ENCODE assay signal across 17 mouse cellular contexts in genomic region chr12:108918753-108919152, GRCm38 (mm10). TPM values are rescaled to one million over a fixed set of nuclear protein-coding genes. Genes with fewer than 3 reads are reported as not detected.
DNase-seq lines count a peak whose midpoint lies in the region; ATAC-seq and TF ChIP-seq lines count a peak whose summit lies in the region.
"Had no signal": no experiment of that assay in that cellular context is flagged by ENCODE, and none has a peak within 500 bp of the region (broad histone marks: within the 10 kb centered on the region; RNA-seq: fewer than 3 reads in every experiment).

No protein-coding gene starts in this region.

- no peak for DNase-seq in kidney, adult 2 months
- no peak for DNase-seq in kidney, postnatal 14 days
- DNase-seq in limb, embryonic 10.5 days (ENCODE audit: low spot score) = no peak
- DNase-seq in liver = no peak
- DNase-seq in left cerebral cortex, postnatal 10 days (ENCODE audit: extremely low spot score in 1 of 2, low spot score in 2 of 2) = no peak
- DNase-seq: adrenal gland, postnatal 10 days; cerebellum, adult 18-20 months; cerebellum, adult 9-11 months; gastrocnemius, postnatal 10 days; kidney, adult 11 months had no signal

- no peak overlapping the region for H3K9ac ChIP-seq in forebrain, embryonic 13.5 days
- H3K9ac ChIP-seq in forebrain, embryonic 15.5 days (replicated peaks) = no peak overlapping the region
- H3K9ac ChIP-seq: embryonic facial prominence, embryonic 13.5 days; heart, embryonic 12.5 days; hindbrain, embryonic 15.5 days had no signal

- H3K9me3 ChIP-seq in forebrain, embryonic 13.5 days (replicated peaks) = no peaks in the 10 kb centered on the region
- no peaks in the 10 kb centered on the region for H3K9me3 ChIP-seq in forebrain, embryonic 15.5 days
- H3K9me3 ChIP-seq in limb, embryonic 10.5 days (replicated peaks) = no peaks in the 10 kb centered on the region
- H3K9me3 ChIP-seq: embryonic facial prominence, embryonic 13.5 days; hindbrain, embryonic 15.5 days had no signal

- TF ChIP-seq POLR2A in kidney, adult 2 months (IDR thresholded peaks at IDR 0.05; ENCODE audit: low read depth, low read length) = no peak

- H3K36me3 ChIP-seq in forebrain, embryonic 13.5 days (ENCODE audit: poor library complexity, severe bottlenecking) = no peaks in the 10 kb centered on the region
- no peaks in the 10 kb centered on the region for H3K36me3 ChIP-seq in forebrain, embryonic 15.5 days
- no peaks in the 10 kb centered on the region for H3K36me3 ChIP-seq in kidney, adult 2 months (ENCODE audit: control insufficient read depth, insufficient read depth, low read length)
- H3K36me3 ChIP-seq in limb, embryonic 10.5 days = peaks cover 9% of the 10 kb centered on the region
- H3K36me3 ChIP-seq: hindbrain, embryonic 15.5 days had no signal

- peak overlapping the region; percentile 37; the same call in 1 of the 2 replicates for H3K27ac ChIP-seq in forebrain, embryonic 13.5 days
- no peak overlapping the region for H3K27ac ChIP-seq in forebrain, embryonic 15.5 days (replicated peaks)
- H3K27ac ChIP-seq in kidney, adult 2 months (ENCODE audit: insufficient read depth, low read depth, low read length) = peak overlapping the region; percentile 48; the same call in 1 of the 2 replicates
- peak overlapping the region; percentile 63; the same call in 1 of the 2 replicates for H3K27ac ChIP-seq in limb, embryonic 10.5 days
- H3K27ac ChIP-seq: hindbrain, embryonic 15.5 days had no signal

- no peak for ATAC-seq in forebrain, embryonic 13.5 days
- ATAC-seq in forebrain, embryonic 15.5 days (replicated peaks) = no peak
- ATAC-seq in monocyte, adult 5-6 weeks (replicated peaks; ENCODE audit: insufficient number of reproducible peaks, low FRiP score, low TSS enrichment, poor library complexity, severe bottlenecking) = 0 out of 2 replicates have a peak, but pooled peaks have one; percentile 20
- ATAC-seq: forebrain, embryonic 16.5 days had no signal

- H3K4me2 ChIP-seq in forebrain, embryonic 13.5 days = no peak overlapping the region
- H3K4me2 ChIP-seq in forebrain, embryonic 15.5 days (replicated peaks) = no peak overlapping the region
- H3K4me2 ChIP-seq: embryonic facial prominence, embryonic 13.5 days; heart, embryonic 12.5 days; hindbrain, embryonic 15.5 days had no signal

- 0 out of 2 replicates have a peak, but pooled peaks cover 4% of the 10 kb centered on the region for H3K27me3 ChIP-seq in forebrain, embryonic 13.5 days
- peaks cover 9% of the 10 kb centered on the region; the same call in 1 of the 2 replicates for H3K27me3 ChIP-seq in forebrain, embryonic 15.5 days
- H3K27me3 ChIP-seq in kidney, adult 2 months (replicated peaks; ENCODE audit: control insufficient read depth, insufficient read depth, low read length) = no peaks in the 10 kb centered on the region
- H3K27me3 ChIP-seq in limb, embryonic 10.5 days (ENCODE audit: low read depth, poor library complexity, severe bottlenecking) = no peaks in the 10 kb centered on the region
- H3K27me3 ChIP-seq: heart, embryonic 12.5 days; hindbrain, embryonic 15.5 days had no signal

- no peak overlapping the region for H3K4me3 ChIP-seq in forebrain, embryonic 13.5 days
- no peak overlapping the region for H3K4me3 ChIP-seq in forebrain, embryonic 15.5 days
- H3K4me3 ChIP-seq in kidney, adult 2 months (ENCODE audit: insufficient read depth, low read depth, low read length) = no peak overlapping the region
- no peak overlapping the region for H3K4me3 ChIP-seq in limb, embryonic 10.5 days
- H3K4me3 ChIP-seq: embryonic facial prominence, embryonic 13.5 days; heart, embryonic 12.5 days; hindbrain, embryonic 15.5 days had no signal

- 71% methylated on average over 4 of the region's 4 CpGs for WGBS in forebrain, embryonic 13.5 days
- WGBS in forebrain, embryonic 15.5 days = 71% methylated on average over 4 of the region's 4 CpGs
- 61% methylated on average over 4 of the region's 4 CpGs for WGBS in kidney, adult 2 months
- 78% methylated on average over 4 of the region's 4 CpGs for WGBS in limb, embryonic 10.5 days

- TF ChIP-seq CTCF in kidney, adult 2 months (conservative IDR thresholded peaks at IDR 0.05; ENCODE audit: insufficient read depth, insufficient read length, low read depth, low read length) = no peak

- intact Hi-C loops in left cerebral cortex, postnatal 10 days (cut with DNase I) = no loop called here

- H3K4me1 ChIP-seq in forebrain, embryonic 13.5 days = peaks cover 55% of the 10 kb centered on the region
- peaks cover 43% of the 10 kb centered on the region for H3K4me1 ChIP-seq in forebrain, embryonic 15.5 days
- H3K4me1 ChIP-seq in kidney, adult 2 months (ENCODE audit: control insufficient read depth, insufficient read depth, low read length) = peaks cover 8% of the 10 kb centered on the region; the same call in 1 of the 2 replicates
- H3K4me1 ChIP-seq in limb, embryonic 10.5 days = peaks cover 54% of the 10 kb centered on the region
- H3K4me1 ChIP-seq: heart, embryonic 12.5 days had no signal

RNA-seq across cellular contexts. Expression of gene Wars, which starts 24.8 kb away (rescaled TPM):
- polyA plus RNA-seq in forebrain, embryonic 13.5 days (2015; fragmentation: Nextera tagmentation; extraction: Ambion mirVana) = 103 and 111 TPM in 2 replicates
- 104 and 107 TPM in 2 replicates for polyA plus RNA-seq in forebrain, embryonic 15.5 days (2015; fragmentation: Nextera tagmentation; extraction: Ambion mirVana)
- 54.4 and 57.2 TPM in 2 replicates for polyA plus RNA-seq in kidney, adult 2 months (2012; rRNA removed)
- 138 and 157 TPM in 2 replicates for polyA plus RNA-seq in limb, embryonic 10.5 days (2016; fragmentation: Nextera tagmentation; extraction: Ambion mirVana)
- 42.0 to 59.0 TPM (median 59.0 TPM) in 3 replicates for total RNA-seq in monocyte, adult 5-6 weeks (2017)
- 10 to 100 TPM; 90.4 to 92.5 TPM for total RNA-seq in left cerebral cortex, postnatal 10 days (2021)

RNA-seq across cellular contexts. Expression of gene Wdr25, which starts 25.3 kb away (rescaled TPM):
- 9.9 and 10.4 TPM in 2 replicates for polyA plus RNA-seq in forebrain, embryonic 13.5 days (2015; fragmentation: Nextera tagmentation; extraction: Ambion mirVana)
- polyA plus RNA-seq in forebrain, embryonic 15.5 days (2015; fragmentation: Nextera tagmentation; extraction: Ambion mirVana) = 6.4 and 9.5 TPM in 2 replicates
- polyA plus RNA-seq in kidney, adult 2 months (2012; rRNA removed) = 19.5 and 21.3 TPM in 2 replicates
- polyA plus RNA-seq in limb, embryonic 10.5 days (2016; fragmentation: Nextera tagmentation; extraction: Ambion mirVana) = 11.8 and 12.3 TPM in 2 replicates
- total RNA-seq in monocyte, adult 5-6 weeks (2017) = 3.0 to 9.0 TPM (median 6.5 TPM) in 3 replicates
- total RNA-seq in left cerebral cortex, postnatal 10 days (2021) = 1 to 10 TPM; 5.8 to 6.1 TPM
